Mouse (Mus musculus): ENCODE results near the gene Rcc2.

- TF ChIP-seq MAX (IDR thresholded peaks at IDR 0.05; ENCODE audit: low read length) (no peak), CTCF (conservative IDR thresholded peaks at IDR 0.05 in 1 of 2, IDR thresholded peaks at IDR 0.05 in 1 of 2; ENCODE audit: low read depth in 2 of 2, low read length in 2 of 2) (no peak), GABPA (IDR thresholded peaks at IDR 0.05; ENCODE audit: insufficient replicate concordance, low read depth, low read length) (no peak), TCF12 (IDR thresholded peaks at IDR 0.05; ENCODE audit: low read depth, low read length) (no peak), ZKSCAN1 (IDR thresholded peaks at IDR 0.05; ENCODE audit: borderline replicate concordance, low read depth, low read length) (no peak), EP300 (IDR thresholded peaks at IDR 0.05; ENCODE audit: low read length) (no peak), ZC3H11A (IDR thresholded peaks at IDR 0.05; ENCODE audit: low read depth, low read length) (no peak), POLR2A (IDR thresholded peaks at IDR 0.05; ENCODE audit: low read depth, low read length) (no peak), HCFC1 (IDR thresholded peaks at IDR 0.05; ENCODE audit: low read depth, low read length) (no peak)
These were observed 21.7 kb downstream of the Rcc2 start for GRCm38 (mm10) chr4:140721968-140722490.
